18 mouse cellular contexts compared by ENCODE assay signal in genomic region chr10:110749510-110750305, GRCm38 (mm10).
"Had no signal": no experiment of that assay in that cellular context is flagged by ENCODE, and none has a peak within 500 bp of the region (broad histone marks: within the 10 kb centered on the region; RNA-seq: fewer than 3 reads in every experiment).

No protein-coding gene starts in this region.

- H3K9ac ChIP-seq: limb, embryonic 12.5 days; liver, embryonic 13.5 days; midbrain, embryonic 15.5 days; neural tube, embryonic 13.5 days had no signal

- H3K27me3 ChIP-seq: limb, embryonic 12.5 days; liver, embryonic 13.5 days; midbrain, embryonic 15.5 days; neural tube, embryonic 13.5 days had no signal

- H3K9me3 ChIP-seq: limb, embryonic 12.5 days; liver, embryonic 13.5 days; midbrain, embryonic 10.5 days; midbrain, embryonic 15.5 days; neural tube, embryonic 13.5 days had no signal

- H3K27ac ChIP-seq: kidney, postnatal 0 days; limb, embryonic 12.5 days; liver, embryonic 13.5 days; midbrain, embryonic 10.5 days; midbrain, embryonic 15.5 days; neural tube, embryonic 13.5 days had no signal

- H3K4me3 ChIP-seq: limb, embryonic 12.5 days; liver, embryonic 13.5 days; midbrain, embryonic 10.5 days; midbrain, embryonic 15.5 days; neural tube, embryonic 13.5 days had no signal

- DNase-seq: kidney, adult 11 months; kidney, adult 9 months; kidney, postnatal 36 days; layer of hippocampus, adult 9-11 months; layer of hippocampus, postnatal 36 days; liver; liver, embryonic 13.5 days; lung, postnatal 4 days; retina, postnatal 1 day; right cerebral cortex, postnatal 4 days; spleen, adult 18-20 months; thymus, adult 18-20 months; thymus, postnatal 14 days had no signal

- ATAC-seq: midbrain, embryonic 15.5 days had no signal

- H3K4me2 ChIP-seq: limb, embryonic 12.5 days; liver, embryonic 13.5 days; midbrain, embryonic 15.5 days; neural tube, embryonic 13.5 days had no signal

- H3K36me3 ChIP-seq: midbrain, embryonic 15.5 days had no signal
